Mouse (Mus musculus): ENCODE data around the gene Kcnj10. TPM values are rescaled to one million over a fixed set of nuclear protein-coding genes. Genes with fewer than 3 reads are reported as not detected.

Kcnj10 gene
- total and polyA plus RNA-seq, 3 experiments: 0.04 to 0.72 TPM; not detected in 1

GRCm38 (mm10) chr1:172329131-172329530, 11.9 kb upstream of the Kcnj10 start, which contains the start of gene Kcnj9:
Gene Kcnj9 (minus strand): TSS chr1:172329318.
- H3K27me3 ChIP-seq (ENCODE audit: control insufficient read depth in 1 of 2, insufficient read depth in 2 of 2, low read length in 2 of 2): peaks cover 0 to 12% of the 10 kb centered on the region in 2 experiments
- no peaks in the 10 kb centered on the region for H3K4me1 ChIP-seq (ENCODE audit: control insufficient read depth in 1 of 2, insufficient read depth in 2 of 2, low read length in 2 of 2)
- H3K4me3 ChIP-seq (ENCODE audit: control insufficient read depth in 1 of 2, insufficient read depth in 1 of 2, low read depth in 2 of 2, low read length in 2 of 2): no peak within 1 kb of the TSS
- H3K79me2 ChIP-seq (ENCODE audit: control insufficient read depth, insufficient read depth, low read length, poor library complexity): no peaks in the 10 kb centered on the region
- no peak within 1 kb of the TSS for H3K27ac ChIP-seq (ENCODE audit: control insufficient read depth, low read depth, low read length)
- no peak for TF ChIP-seq MEF2A (IDR thresholded peaks at IDR 0.05; ENCODE audit: extremely low read depth, insufficient replicate concordance, low read depth, low read length, poor library complexity, severe bottlenecking)
- TF ChIP-seq CHD2 (IDR thresholded peaks at IDR 0.05; ENCODE audit: low read length): no peak
- TF ChIP-seq USF1 (IDR thresholded peaks at IDR 0.05; ENCODE audit: low read depth, low read length): no peak
- TF ChIP-seq SMC3 (IDR thresholded peaks at IDR 0.05; ENCODE audit: low read depth, low read length): no peak
- no peak for TF ChIP-seq TAL1 (IDR thresholded peaks at IDR 0.05; ENCODE audit: low read length)
- TF ChIP-seq SIN3A (IDR thresholded peaks at IDR 0.05; ENCODE audit: low read length): no peak
- no peak for TF ChIP-seq ZNF384 (IDR thresholded peaks at IDR 0.05; ENCODE audit: low read depth, low read length)
- no peak for TF ChIP-seq MAX (IDR thresholded peaks at IDR 0.05; ENCODE audit: low read length)
- TF ChIP-seq E2F4 (IDR thresholded peaks at IDR 0.05; ENCODE audit: borderline replicate concordance, low read depth, low read length): no peak
- TF ChIP-seq ZKSCAN1 (IDR thresholded peaks at IDR 0.05; ENCODE audit: low read depth, low read length): no peak
- no peak for TF ChIP-seq CTCF (IDR thresholded peaks at IDR 0.05 in 2 of 3, conservative IDR thresholded peaks at IDR 0.05 in 1 of 3; ENCODE audit: control insufficient read depth in 1 of 3, insufficient read depth in 1 of 3, low read depth in 2 of 3, low read length in 3 of 3, poor library complexity in 1 of 3, severe bottlenecking in 1 of 3)
- no peaks in the 10 kb centered on the region for H3K36me3 ChIP-seq (ENCODE audit: control insufficient read depth in 1 of 2, insufficient read depth in 2 of 2, low read length in 2 of 2)
- H3K9me3 ChIP-seq (replicated peaks; ENCODE audit: insufficient read depth, low read length): no peaks in the 10 kb centered on the region
- no peak within 1 kb of the TSS for H3K9ac ChIP-seq (ENCODE audit: control insufficient read depth, low read depth, low read length, poor library complexity, severe bottlenecking)
- no peak for DNase-seq (ENCODE audit: low read depth, low spot score)

DNA sequence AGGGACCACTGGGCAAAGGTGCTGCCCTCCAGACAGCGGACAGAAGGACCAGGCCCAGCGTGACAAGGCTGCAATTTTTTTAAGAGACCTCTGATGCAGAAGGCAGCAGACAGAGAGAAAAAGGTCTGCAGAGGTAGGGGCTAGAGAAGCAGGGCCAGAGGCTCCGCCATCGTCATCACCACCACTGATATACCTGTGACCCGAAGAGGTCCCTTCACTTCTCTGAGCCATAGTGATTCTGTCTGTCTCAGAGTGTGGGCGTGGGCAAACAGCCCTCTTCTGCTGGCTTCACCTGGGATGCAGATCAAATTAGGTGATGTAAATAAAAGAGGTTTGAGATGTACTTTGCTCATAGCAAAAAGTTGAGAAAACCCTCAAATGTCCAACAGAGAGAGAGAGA, 11.4 kb upstream of the Kcnj10 start:
- H3K36me3 ChIP-seq (ENCODE audit: control insufficient read depth in 1 of 2, insufficient read depth in 2 of 2, low read length in 2 of 2): no peaks in the 10 kb centered on the region
- no peaks in the 10 kb centered on the region for H3K79me2 ChIP-seq (ENCODE audit: control insufficient read depth, insufficient read depth, low read length, poor library complexity)
- H3K9me3 ChIP-seq (replicated peaks; ENCODE audit: insufficient read depth, low read length): no peaks in the 10 kb centered on the region
- peaks cover 0 to 12% of the 10 kb centered on the region in 2 experiments for H3K27me3 ChIP-seq (ENCODE audit: control insufficient read depth in 1 of 2, insufficient read depth in 2 of 2, low read length in 2 of 2)
- DNase-seq (ENCODE audit: low read depth, low spot score): no peak
- H3K4me3 ChIP-seq (ENCODE audit: control insufficient read depth in 1 of 2, insufficient read depth in 1 of 2, low read depth in 2 of 2, low read length in 2 of 2): no peak overlapping the region
- TF ChIP-seq MAZ (IDR thresholded peaks at IDR 0.05; ENCODE audit: low read depth, low read length) (no peak), ZC3H11A (IDR thresholded peaks at IDR 0.05; ENCODE audit: low read depth, low read length) (no peak), GABPA (IDR thresholded peaks at IDR 0.05; ENCODE audit: low read depth, low read length) (no peak), BHLHE40 (IDR thresholded peaks at IDR 0.05; ENCODE audit: borderline replicate concordance, low read depth, low read length) (no peak), ETS1 (IDR thresholded peaks at IDR 0.05; ENCODE audit: low read depth, low read length) (no peak), ZMIZ1 (IDR thresholded peaks at IDR 0.05; ENCODE audit: low read depth, low read length) (no peak), USF2 (IDR thresholded peaks at IDR 0.05; ENCODE audit: borderline replicate concordance in 1 of 2, insufficient read depth in 1 of 2, low read depth in 1 of 2, low read length in 2 of 2) (no peak), USF1 (IDR thresholded peaks at IDR 0.05; ENCODE audit: low read depth, low read length) (no peak), POLR2AphosphoS5 (IDR thresholded peaks at IDR 0.05; ENCODE audit: borderline replicate concordance, low read depth, low read length) (no peak), GATA1 (IDR thresholded peaks at IDR 0.05; ENCODE audit: low read depth, low read length) (no peak), UBTF (IDR thresholded peaks at IDR 0.05; ENCODE audit: borderline replicate concordance, insufficient read depth, low read depth, low read length) (no peak), CHD1 (IDR thresholded peaks at IDR 0.05; ENCODE audit: low read depth, low read length) (no peak)
- H3K9ac ChIP-seq (ENCODE audit: control insufficient read depth, low read depth, low read length, poor library complexity, severe bottlenecking): no peak overlapping the region
- H3K4me1 ChIP-seq (ENCODE audit: control insufficient read depth in 1 of 2, insufficient read depth in 2 of 2, low read length in 2 of 2): no peaks in the 10 kb centered on the region
- no peak overlapping the region for H3K27ac ChIP-seq (ENCODE audit: control insufficient read depth, low read depth, low read length)
